ENCODE assay signal across 9 mouse cellular contexts in genomic region chr1:192066956-192067355, GRCm38 (mm10).
"Had no signal": no experiment of that assay in that cellular context is flagged by ENCODE, and none has a peak within 500 bp of the region (broad histone marks: within the 10 kb centered on the region; RNA-seq: fewer than 3 reads in every experiment).

No protein-coding gene starts in this region.

- DNase-seq: lung, adult 18-20 months; lung, embryonic 14.5 days; lung, postnatal 10 days; lung, postnatal 4 days; midbrain, embryonic 14.5 days; right cerebral cortex, postnatal 14 days; thymus, adult 2 months; thymus, postnatal 25 days; thymus, postnatal 4 days had no signal
